Mouse (Mus musculus): ENCODE results near the gene Ctdnep1. TPM values are rescaled to one million over a fixed set of nuclear protein-coding genes. Genes with fewer than 3 reads are reported as not detected.
A peak's percentile ranks its signal among the peaks of the same experiment; 100 is the strongest.

Gene Ctdnep1
- polyA plus RNA-seq, 1 experiment from 2014 or later = 28.6 TPM

GRCm38 (mm10) chr11:69982877-69983276, 1.9 kb downstream of the Ctdnep1 start:
- peak overlapping the region; percentile 99 for H3K4me3 ChIP-seq (ENCODE audit: low read depth, low read length)
- H3K9ac ChIP-seq (ENCODE audit: low read length) = peak overlapping the region; percentile 95; the same call in 1 of the 2 replicates
- H3K4me1 ChIP-seq (replicated peaks; ENCODE audit: control insufficient read depth, insufficient read depth, low read length) = peaks cover 24% of the 10 kb centered on the region
- H3K4me2 ChIP-seq (ENCODE audit: low read length) = peak overlapping the region; percentile 98
- ATAC-seq (replicated peaks; ENCODE audit: low FRiP score, low TSS enrichment, low read depth) = no peak
- WGBS = 24% methylated on average over 5 of the region's 5 CpGs
- no peaks in the 10 kb centered on the region for H3K9me3 ChIP-seq (ENCODE audit: control insufficient read depth, low read length)
- peaks cover 54% of the 10 kb centered on the region for H3K36me3 ChIP-seq (ENCODE audit: control insufficient read depth, insufficient read depth, low read length)
- no peak overlapping the region for H3K27ac ChIP-seq (ENCODE audit: low read depth)
- DNase-seq (ENCODE audit: low spot score) = no peak
- H3K27me3 ChIP-seq (replicated peaks; ENCODE audit: control insufficient read depth, insufficient read depth, low read length) = no peaks in the 10 kb centered on the region

GRCm38 (mm10) chr11:69983377-69983776, 2.4 kb downstream of the Ctdnep1 start:
- Histone ChIP-seq H3K36me3 (ENCODE audit: control insufficient read depth, insufficient read depth, low read length) (peaks cover 54% of the 10 kb centered on the region), H3K9me3 (ENCODE audit: control insufficient read depth, low read length) (no peaks in the 10 kb centered on the region), H3K4me1 (replicated peaks; ENCODE audit: control insufficient read depth, insufficient read depth, low read length) (peaks cover 24% of the 10 kb centered on the region), H3K27me3 (replicated peaks; ENCODE audit: control insufficient read depth, insufficient read depth, low read length) (no peaks in the 10 kb centered on the region), H3K4me3 (ENCODE audit: low read depth, low read length) (no peak overlapping the region), H3K9ac (ENCODE audit: low read length) (no peak overlapping the region), H3K4me2 (ENCODE audit: low read length) (peak overlapping the region; percentile 98; the same call in 1 of the 2 replicates), H3K27ac (ENCODE audit: low read depth) (no peak overlapping the region)
- 76% methylated on average over 4 of the region's 4 CpGs for WGBS
- DNase-seq (ENCODE audit: low spot score) = no peak
- ATAC-seq (replicated peaks; ENCODE audit: low FRiP score, low TSS enrichment, low read depth) = no peak

GRCm38 (mm10) chr11:69984431-69984830, 3.5 kb downstream of the Ctdnep1 start:
- no peak overlapping the region for H3K4me2 ChIP-seq (ENCODE audit: low read length)
- peaks cover 59% of the 10 kb centered on the region for H3K36me3 ChIP-seq (ENCODE audit: control insufficient read depth, insufficient read depth, low read length)
- no peaks in the 10 kb centered on the region for H3K9me3 ChIP-seq (ENCODE audit: control insufficient read depth, low read length)
- no peak overlapping the region for H3K27ac ChIP-seq (ENCODE audit: low read depth)
- H3K4me3 ChIP-seq (ENCODE audit: low read depth, low read length) = no peak overlapping the region
- no peak overlapping the region for H3K9ac ChIP-seq (ENCODE audit: low read length)
- ATAC-seq (replicated peaks; ENCODE audit: low FRiP score, low TSS enrichment, low read depth) (no peak), DNase-seq (ENCODE audit: low spot score) (no peak)
- no peaks in the 10 kb centered on the region for H3K27me3 ChIP-seq (replicated peaks; ENCODE audit: control insufficient read depth, insufficient read depth, low read length)
- peaks cover 17% of the 10 kb centered on the region for H3K4me1 ChIP-seq (replicated peaks; ENCODE audit: control insufficient read depth, insufficient read depth, low read length)
- 90% methylated on average over 8 of the region's 8 CpGs for WGBS

- Histone ChIP-seq H3K36me3 (ENCODE audit: control insufficient read depth, insufficient read depth, low read length) (peaks cover 69% of the 10 kb centered on the region), H3K27ac (ENCODE audit: low read depth) (no peak overlapping the region), H3K9ac (ENCODE audit: low read length) (no peak overlapping the region), H3K4me3 (ENCODE audit: low read depth, low read length) (no peak overlapping the region), H3K9me3 (ENCODE audit: control insufficient read depth, low read length) (no peaks in the 10 kb centered on the region), H3K4me1 (replicated peaks; ENCODE audit: control insufficient read depth, insufficient read depth, low read length) (peaks cover 12% of the 10 kb centered on the region), H3K27me3 (replicated peaks; ENCODE audit: control insufficient read depth, insufficient read depth, low read length) (no peaks in the 10 kb centered on the region), H3K4me2 (ENCODE audit: low read length) (no peak overlapping the region)
- DNase-seq (ENCODE audit: low spot score) = no peak
- WGBS = 87% methylated on average over 8 of the region's 8 CpGs
- no peak for ATAC-seq (replicated peaks; ENCODE audit: low FRiP score, low TSS enrichment, low read depth)
Observed at GRCm38 (mm10) chr11:69989949-69990348, 9.0 kb downstream of the Ctdnep1 start.

GRCm38 (mm10) chr11:69990850-69991691, 10.1 kb downstream of the Ctdnep1 start, which contains the start of gene Gabarap:
Gene Gabarap, plus strand, starts transcription at chr11:69991143.
- DNase-seq (ENCODE audit: low spot score) (peak; percentile 97), ATAC-seq (replicated peaks; ENCODE audit: low FRiP score, low TSS enrichment, low read depth) (peak; percentile 70)
- Histone ChIP-seq H3K27ac (ENCODE audit: low read depth) (peak within 1 kb of the TSS; percentile 88), H3K4me3 (ENCODE audit: low read depth, low read length) (peak within 1 kb of the TSS; percentile 78), H3K9me3 (ENCODE audit: control insufficient read depth, low read length) (no peaks in the 10 kb centered on the region), H3K4me2 (ENCODE audit: low read length) (peak within 1 kb of the TSS; percentile 71), H3K9ac (ENCODE audit: low read length) (peak within 1 kb of the TSS; percentile 83), H3K36me3 (ENCODE audit: control insufficient read depth, insufficient read depth, low read length) (peaks cover 59% of the 10 kb centered on the region), H3K27me3 (replicated peaks; ENCODE audit: control insufficient read depth, insufficient read depth, low read length) (no peaks in the 10 kb centered on the region), H3K4me1 (replicated peaks; ENCODE audit: control insufficient read depth, insufficient read depth, low read length) (peaks cover 12% of the 10 kb centered on the region)
- under 1% methylated on average over 40 of the region's 40 CpGs for WGBS

GRCm38 (mm10) chr11:69991711-69992110, 10.8 kb downstream of the Ctdnep1 start:
- DNase-seq (ENCODE audit: low spot score) (no peak), ATAC-seq (replicated peaks; ENCODE audit: low FRiP score, low TSS enrichment, low read depth) (peak; percentile 12; the same call in 1 of the 2 replicates)
- H3K9me3 ChIP-seq (ENCODE audit: control insufficient read depth, low read length) = no peaks in the 10 kb centered on the region
- H3K4me3 ChIP-seq (ENCODE audit: low read depth, low read length) = peak overlapping the region; percentile 78
- H3K4me1 ChIP-seq (replicated peaks; ENCODE audit: control insufficient read depth, insufficient read depth, low read length) = peaks cover 12% of the 10 kb centered on the region
- H3K27ac ChIP-seq (ENCODE audit: low read depth) = peak overlapping the region; percentile 88
- peak overlapping the region; percentile 71 for H3K4me2 ChIP-seq (ENCODE audit: low read length)
- 0% methylated on average over 15 of the region's 15 CpGs for WGBS
- H3K27me3 ChIP-seq (replicated peaks; ENCODE audit: control insufficient read depth, insufficient read depth, low read length) = no peaks in the 10 kb centered on the region
- peak overlapping the region; percentile 83 for H3K9ac ChIP-seq (ENCODE audit: low read length)
- peaks cover 53% of the 10 kb centered on the region for H3K36me3 ChIP-seq (ENCODE audit: control insufficient read depth, insufficient read depth, low read length)

- Histone ChIP-seq H3K4me1 (replicated peaks; ENCODE audit: control insufficient read depth, insufficient read depth, low read length) (peaks cover 13% of the 10 kb centered on the region), H3K27ac (ENCODE audit: low read depth) (no peak overlapping the region), H3K27me3 (replicated peaks; ENCODE audit: control insufficient read depth, insufficient read depth, low read length) (no peaks in the 10 kb centered on the region), H3K9ac (ENCODE audit: low read length) (peak overlapping the region; percentile 83), H3K9me3 (ENCODE audit: control insufficient read depth, low read length) (no peaks in the 10 kb centered on the region), H3K36me3 (ENCODE audit: control insufficient read depth, insufficient read depth, low read length) (peaks cover 46% of the 10 kb centered on the region), H3K4me3 (ENCODE audit: low read depth, low read length) (peak overlapping the region; percentile 78), H3K4me2 (ENCODE audit: low read length) (peak overlapping the region; percentile 71)
- WGBS = 75% methylated on average over 10 of the region's 10 CpGs
- no peak for DNase-seq (ENCODE audit: low spot score)
- ATAC-seq (replicated peaks; ENCODE audit: low FRiP score, low TSS enrichment, low read depth) = no peak
Observed at GRCm38 (mm10) chr11:69992396-69992795, 11.4 kb downstream of the Ctdnep1 start.

- peaks cover 18% of the 10 kb centered on the region for H3K4me1 ChIP-seq (replicated peaks; ENCODE audit: control insufficient read depth, insufficient read depth, low read length)
- H3K9me3 ChIP-seq (ENCODE audit: control insufficient read depth, low read length) = no peaks in the 10 kb centered on the region
- WGBS = 85% methylated on average over 3 of the region's 3 CpGs
- H3K9ac ChIP-seq (ENCODE audit: low read length) = peak overlapping the region; percentile 83; the same call in 1 of the 2 replicates
- H3K4me2 ChIP-seq (ENCODE audit: low read length) = peak overlapping the region; percentile 71
- no peak overlapping the region for H3K27ac ChIP-seq (ENCODE audit: low read depth)
- no peak for ATAC-seq (replicated peaks; ENCODE audit: low FRiP score, low TSS enrichment, low read depth)
- no peaks in the 10 kb centered on the region for H3K27me3 ChIP-seq (replicated peaks; ENCODE audit: control insufficient read depth, insufficient read depth, low read length)
- H3K4me3 ChIP-seq (ENCODE audit: low read depth, low read length) = peak overlapping the region; percentile 78
- DNase-seq (ENCODE audit: low spot score) = no peak
- peaks cover 45% of the 10 kb centered on the region for H3K36me3 ChIP-seq (ENCODE audit: control insufficient read depth, insufficient read depth, low read length)
Observed at GRCm38 (mm10) chr11:69992932-69993331, 12.0 kb downstream of the Ctdnep1 start.

Measured in intestine, embryonic 14.5 days (tissue).